Mouse (Mus musculus) frontal cortex, postnatal 25 days (tissue): ENCODE data around the gene Mdfi.
"Not testable (repeated sequence)": the region's sequence is repeated elsewhere in the genome, so short reads cannot be mapped to it uniquely, and the experiment has no call there.

Experiments
- DNase-seq, 2 experiments: peaks; one replicate each; pipeline ENCODE4 v3.0.0; 2022; ENCODE audit warnings: low spot score in 2 of 2

The Mdfi gene

DNA sequence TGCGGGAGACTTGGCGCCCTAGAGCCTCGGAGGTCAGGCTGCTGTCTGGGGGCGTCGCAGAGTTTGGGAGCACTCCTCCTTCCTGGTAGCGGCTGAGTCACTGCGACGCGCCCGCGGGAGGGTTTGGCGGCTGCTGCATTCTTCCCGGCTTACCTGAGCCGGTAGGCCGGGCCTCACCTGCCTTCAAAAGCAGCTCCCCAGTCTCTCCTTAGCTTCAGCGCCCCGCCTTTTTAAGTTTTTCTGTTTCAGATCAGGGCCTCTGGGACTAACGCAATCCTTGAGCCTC is at the start of gene Mdfi:
Gene Mdfi, minus strand, starts transcription at position 210 of the 286 bp plus-strand sequence.
- DNase-seq = no peak

DNA sequence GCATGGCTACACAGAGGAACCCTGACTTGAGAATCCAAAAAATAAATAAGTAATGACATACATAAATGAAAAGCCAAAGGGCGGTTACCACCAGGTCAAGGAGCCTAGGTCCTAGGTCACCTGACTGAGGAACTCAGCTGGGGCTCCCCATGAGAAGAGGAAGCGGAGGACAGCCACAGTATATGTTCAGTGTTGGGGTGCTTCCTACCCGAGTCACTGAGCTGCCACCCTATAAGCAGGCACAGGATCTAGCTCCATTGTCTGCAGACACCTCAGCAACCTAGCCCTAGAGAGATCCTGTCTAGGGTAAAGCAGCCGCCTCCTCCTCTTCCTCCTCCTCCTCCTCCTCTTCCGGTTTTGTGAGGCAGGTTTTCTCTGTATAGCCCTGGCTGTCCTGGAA is 48.6 kb upstream of the Mdfi start:
- no peak for DNase-seq

DNA sequence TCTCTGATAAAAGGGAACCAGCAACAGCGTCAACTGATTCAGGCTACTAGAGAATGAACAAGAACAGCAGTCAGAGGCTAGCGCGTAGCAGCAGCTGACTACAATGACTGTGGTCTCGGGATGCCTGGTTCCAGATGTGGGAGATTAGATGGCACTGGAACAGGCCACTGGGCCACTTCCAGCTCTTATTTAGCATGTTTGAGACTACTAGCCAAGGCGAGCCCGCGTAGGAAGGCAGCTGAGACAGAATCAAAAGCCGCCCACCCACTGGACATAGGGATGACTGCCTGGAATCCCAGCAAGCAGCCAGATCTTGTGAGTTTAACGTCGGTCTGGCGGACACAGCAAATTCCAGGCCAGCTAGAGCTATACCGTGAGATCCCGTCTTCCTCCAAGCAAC is 46.8 kb upstream of the Mdfi start:
- DNase-seq = no peak

DNA sequence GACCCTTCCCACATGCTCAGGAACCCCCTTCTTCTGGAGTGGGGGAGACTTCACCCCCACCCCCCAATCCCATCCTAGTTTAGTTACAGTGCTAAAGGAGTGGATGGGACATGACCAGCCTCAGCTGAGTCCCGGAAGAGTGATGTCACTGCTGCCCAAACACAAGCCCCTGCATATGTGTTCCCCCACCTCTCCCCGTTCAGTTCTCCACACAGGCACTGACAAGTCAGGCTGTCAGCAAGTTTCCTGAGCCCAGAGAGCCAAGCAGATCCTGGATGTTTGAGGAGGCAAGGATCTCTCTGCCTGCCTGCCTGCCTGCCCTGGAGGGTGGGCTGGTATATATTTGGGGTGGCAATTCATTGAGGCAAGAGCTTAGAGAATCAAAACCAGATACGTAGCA is 44.7 kb upstream of the Mdfi start:
- no peak for DNase-seq

DNA sequence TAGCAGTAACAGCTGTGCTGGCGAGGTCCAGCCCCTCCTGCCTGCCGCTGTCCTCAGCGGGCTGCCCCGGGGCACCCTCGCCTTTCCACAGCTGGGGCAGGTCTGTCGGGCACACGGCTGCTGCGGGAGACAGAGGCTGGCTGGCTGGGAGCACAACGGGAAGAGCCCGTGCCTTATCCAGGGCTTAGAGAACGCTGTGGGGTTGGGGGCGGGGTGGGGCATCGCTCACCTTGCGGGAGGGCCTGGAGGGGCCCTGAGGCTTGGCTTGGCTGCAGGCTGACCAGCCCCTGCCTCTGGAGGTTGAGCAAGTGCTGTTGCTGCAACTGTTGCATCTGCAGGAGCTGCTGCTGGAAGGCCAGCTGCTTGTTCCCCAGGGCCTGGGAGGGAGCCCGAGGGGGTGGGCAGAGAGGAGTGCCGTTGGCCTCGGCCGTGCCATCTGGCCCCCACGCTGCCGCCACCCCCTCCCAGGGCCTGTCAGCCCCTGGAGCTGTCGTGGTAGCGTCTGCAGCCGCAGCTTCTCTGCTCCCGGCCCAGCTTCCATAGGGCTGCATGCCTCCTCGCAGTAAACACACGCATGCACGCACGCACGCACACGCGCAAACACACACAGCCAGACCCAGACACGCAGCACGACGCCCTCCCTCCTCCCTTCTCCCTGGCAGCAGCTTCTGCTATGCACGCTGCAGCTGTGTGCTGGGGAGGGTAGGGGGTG is 44.0 kb upstream of the Mdfi start:
- peak; percentile 36 to 46 for DNase-seq

- no peak for DNase-seq
Measured at GRCm38 (mm10) chr17:47877715-47878377, 43.4 kb upstream of the Mdfi start.

GRCm38 (mm10) chr17:47876776-47877714 is 42.6 kb upstream of the Mdfi start:
- DNase-seq = no peak

DNA sequence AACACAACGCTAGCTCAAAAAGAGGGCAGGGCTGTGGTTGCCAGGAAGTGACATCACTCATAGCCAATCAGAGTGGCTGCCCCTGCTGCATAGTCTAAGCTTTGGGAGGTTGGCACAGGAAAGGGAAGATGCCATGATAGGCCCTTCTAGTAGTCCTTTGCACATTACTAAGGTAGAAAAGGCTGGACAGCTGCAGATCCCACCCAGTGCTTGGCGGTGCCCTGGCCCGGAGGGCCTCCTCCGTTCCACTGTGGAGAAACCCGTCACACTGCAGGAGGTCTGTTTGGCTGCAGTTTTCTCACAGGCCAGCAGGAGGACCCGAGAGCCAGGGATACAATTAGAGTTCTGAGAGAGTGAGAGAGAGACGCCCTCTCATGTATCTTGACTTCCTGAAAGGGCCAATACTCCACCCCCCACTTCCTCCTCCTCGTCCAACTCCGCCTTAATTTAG is 38.9 kb upstream of the Mdfi start:
- peak; percentile 88 for DNase-seq

DNA sequence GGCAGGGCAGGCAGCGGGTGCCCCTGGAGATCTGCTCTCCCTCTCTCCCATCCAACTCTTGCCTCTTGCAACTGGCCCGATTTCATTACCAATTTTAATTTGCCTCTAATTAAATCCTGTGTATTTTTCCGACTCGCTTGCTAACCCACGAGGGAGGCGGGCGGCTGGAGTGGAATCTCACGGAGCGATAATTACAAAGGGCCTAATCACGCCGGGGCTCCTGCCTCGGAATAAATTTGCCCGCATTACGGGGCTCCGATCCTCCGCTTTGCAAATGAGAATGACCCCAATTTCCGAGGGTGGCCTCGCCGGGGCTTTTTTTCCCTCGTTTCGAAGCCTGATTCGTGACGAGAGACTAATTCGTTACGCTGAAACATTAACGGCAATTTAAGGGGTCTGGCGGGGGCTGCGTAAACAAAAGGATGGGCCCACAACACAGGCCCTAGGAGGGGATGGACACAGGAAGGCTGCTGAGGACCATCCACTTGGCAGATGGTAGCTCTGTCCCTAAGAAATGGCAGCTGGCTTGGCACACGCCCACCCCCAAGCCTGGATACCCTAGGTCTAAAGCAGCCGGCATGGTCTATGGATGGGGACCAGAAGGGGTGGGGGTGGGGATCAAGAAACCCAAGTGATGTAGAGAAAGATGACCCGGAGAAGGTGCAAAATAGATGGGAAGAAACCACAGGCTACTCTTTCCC is 38.0 kb upstream of the Mdfi start:
- DNase-seq = no peak

- no peak for DNase-seq
Measured at GRCm38 (mm10) chr17:47869874-47870273, 35.4 kb upstream of the Mdfi start.

- DNase-seq = no peak
Measured at GRCm38 (mm10) chr17:47866037-47866436, 31.5 kb upstream of the Mdfi start.

GRCm38 (mm10) chr17:47864496-47864895 is 30.0 kb upstream of the Mdfi start:
- DNase-seq = peak; percentile 73 to 81

GRCm38 (mm10) chr17:47863437-47863836 is 28.9 kb upstream of the Mdfi start:
- no peak for DNase-seq

DNA sequence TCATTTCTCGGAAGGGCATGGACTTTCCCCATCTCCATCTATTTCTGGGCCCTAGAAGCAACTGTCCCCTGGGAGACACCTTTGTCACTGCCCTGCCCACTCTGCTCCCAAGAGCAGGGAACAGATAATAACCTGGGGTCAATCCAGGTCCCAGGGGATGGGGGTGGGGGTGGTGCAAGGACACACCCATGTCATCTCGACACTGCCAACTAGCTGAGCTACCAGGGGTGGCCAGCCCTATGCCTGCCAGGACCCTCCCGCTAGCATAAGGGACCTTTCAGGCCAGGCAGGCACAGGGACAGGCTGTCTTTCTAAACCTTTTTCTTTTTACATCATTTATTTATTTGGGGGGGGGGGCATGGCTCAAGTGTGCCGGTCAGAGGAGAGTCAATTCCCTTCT is 28.5 kb upstream of the Mdfi start:
- no peak for DNase-seq

- DNase-seq = no peak
Measured at GRCm38 (mm10) chr17:47855544-47855943, 21.1 kb upstream of the Mdfi start.

GRCm38 (mm10) chr17:47854908-47855307 is 20.4 kb upstream of the Mdfi start:
- no peak for DNase-seq

GRCm38 (mm10) chr17:47853760-47854159 is 19.3 kb upstream of the Mdfi start:
- DNase-seq = no peak

GRCm38 (mm10) chr17:47853336-47853735 is 18.8 kb upstream of the Mdfi start:
- DNase-seq = no peak

DNA sequence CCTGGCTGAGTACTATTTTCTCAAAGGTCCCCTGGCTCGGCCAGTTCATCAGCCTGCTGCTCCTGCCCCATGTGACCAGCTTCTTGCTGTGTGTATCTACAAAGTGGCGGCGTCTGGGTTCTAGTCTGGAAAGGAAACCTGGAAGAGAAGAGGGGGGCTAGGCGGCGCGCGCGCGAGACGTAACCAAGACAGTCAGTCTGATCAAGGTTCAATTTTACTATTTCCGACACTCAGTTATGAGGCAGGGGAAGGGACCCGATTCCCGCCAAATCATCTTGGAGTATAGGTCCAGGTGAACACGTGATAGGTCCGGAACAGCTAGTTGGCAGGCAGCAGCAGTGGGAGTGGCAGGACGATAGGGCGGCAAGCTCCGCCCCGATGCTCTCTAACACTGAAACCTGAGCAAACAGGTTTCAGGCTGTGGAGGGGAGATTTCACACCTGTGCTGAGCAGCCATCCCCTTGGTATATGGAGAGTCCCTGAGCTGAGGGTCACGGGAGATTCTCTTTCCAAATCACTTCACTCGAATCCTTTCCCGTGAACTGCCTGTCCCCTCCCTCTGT is 17.4 kb upstream of the Mdfi start:
- DNase-seq = not testable (repeated sequence)

DNA sequence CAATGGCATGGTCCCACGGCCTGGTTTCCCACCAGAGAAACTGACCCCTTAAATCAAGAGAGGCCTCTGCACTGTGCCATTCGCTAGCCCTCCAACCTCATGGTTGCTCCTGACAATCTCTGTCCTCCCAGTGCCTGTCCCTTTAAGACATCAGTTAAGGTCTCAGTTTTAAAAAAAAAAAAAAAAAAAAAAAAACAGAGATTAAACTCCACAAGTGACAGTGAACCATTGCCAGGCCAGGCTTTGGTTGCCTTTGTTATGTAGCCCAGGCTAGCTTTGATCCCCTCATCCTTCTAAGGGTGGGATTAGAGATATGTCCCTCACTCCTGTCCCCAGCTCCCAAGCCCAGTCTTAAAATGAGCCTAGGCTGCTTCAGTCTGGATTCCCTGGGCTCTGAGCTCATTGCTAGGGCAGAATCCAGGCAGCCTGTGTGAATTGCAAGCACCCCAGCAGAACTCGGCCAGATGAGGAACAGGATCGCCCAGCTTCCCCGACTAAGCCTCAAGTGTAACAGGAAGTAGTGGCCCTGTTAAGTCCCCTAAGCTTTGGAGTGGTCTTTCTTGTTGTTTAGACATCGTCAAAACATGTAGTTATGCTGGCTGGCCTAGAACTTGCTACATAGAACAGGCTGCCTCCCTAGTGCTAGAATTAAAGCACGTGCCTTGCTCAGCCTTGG is 16.3 kb upstream of the Mdfi start:
- no peak for DNase-seq

DNA sequence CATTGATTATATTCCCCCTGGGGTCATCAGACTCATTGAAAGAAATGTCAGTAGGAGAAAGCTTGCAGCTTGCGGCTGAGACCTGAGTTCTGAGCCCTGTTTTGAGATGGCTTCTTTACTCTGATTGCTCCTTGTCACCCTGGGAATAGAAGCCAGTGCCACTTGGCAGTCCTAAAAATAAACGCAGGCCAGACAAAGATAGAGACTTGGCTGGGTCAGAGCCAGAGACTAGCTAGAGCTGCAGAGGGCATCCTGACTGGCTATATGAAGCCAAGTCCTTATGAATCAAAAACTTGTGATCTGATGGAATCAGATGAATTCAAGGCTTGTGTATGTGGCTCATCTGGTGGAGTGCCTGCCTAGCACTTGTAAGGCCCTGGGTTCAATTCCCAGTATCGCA is 15.5 kb upstream of the Mdfi start:
- no peak for DNase-seq
